Mouse (Mus musculus) neutrophil, adult 65 days (primary cell): ENCODE data around the gene A430005L14Rik. TPM values are rescaled to one million over a fixed set of nuclear protein-coding genes. Genes with fewer than 3 reads are reported as not detected.

Source experiments
- total RNA-seq: library from RNA; stranded (reverse); gene quantifications from 2 replicates; pipeline ENCODE4 v1.2.4, GENCODE M21; 2023

A430005L14Rik gene
- total RNA-seq = 9.8 and 14.2 TPM in 2 replicates

DNA sequence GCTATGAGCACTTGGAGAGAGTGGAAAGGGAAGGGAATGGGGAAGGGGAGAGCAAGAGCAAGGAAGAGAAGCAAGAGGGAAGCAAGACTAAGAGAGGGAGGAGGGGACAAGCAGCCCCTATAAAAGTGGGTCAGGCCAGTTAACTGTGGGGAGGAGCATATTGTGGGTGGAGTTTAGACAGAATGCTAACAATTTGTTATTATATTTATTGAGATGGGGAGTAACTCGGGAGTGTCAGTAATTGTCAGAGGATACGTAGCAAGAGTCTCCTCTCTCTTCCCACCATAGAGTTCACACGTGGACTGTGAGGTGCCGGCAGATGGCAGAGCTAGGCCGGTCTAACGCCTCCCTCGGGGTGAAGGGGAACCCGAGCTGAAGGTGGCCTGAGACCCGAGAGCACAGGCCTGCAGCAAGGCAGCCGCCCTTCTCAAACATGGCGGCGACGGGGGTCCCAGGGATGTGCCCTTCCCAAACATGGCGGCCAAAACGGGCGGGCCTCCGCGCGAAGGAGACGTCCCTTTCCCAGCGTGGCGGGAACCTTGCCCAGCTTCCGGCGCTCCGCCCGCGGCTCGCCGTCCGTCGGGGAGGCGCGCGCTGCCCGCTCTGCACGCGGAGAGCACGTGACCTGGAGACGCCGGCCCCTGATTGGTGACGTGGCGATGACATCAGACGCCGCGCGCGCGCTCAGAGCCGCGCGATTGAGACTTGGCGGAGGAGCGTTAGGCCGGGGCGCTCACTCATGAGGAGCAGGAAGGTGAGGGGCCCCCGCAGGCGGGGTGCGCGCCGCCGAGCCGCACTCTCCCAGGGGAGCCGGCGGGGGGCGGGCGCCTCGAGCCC lies at the start of gene A430005L14Rik:
A430005L14Rik (plus strand) TSS at position 669 of the 837 bp plus-strand sequence.

DNA sequence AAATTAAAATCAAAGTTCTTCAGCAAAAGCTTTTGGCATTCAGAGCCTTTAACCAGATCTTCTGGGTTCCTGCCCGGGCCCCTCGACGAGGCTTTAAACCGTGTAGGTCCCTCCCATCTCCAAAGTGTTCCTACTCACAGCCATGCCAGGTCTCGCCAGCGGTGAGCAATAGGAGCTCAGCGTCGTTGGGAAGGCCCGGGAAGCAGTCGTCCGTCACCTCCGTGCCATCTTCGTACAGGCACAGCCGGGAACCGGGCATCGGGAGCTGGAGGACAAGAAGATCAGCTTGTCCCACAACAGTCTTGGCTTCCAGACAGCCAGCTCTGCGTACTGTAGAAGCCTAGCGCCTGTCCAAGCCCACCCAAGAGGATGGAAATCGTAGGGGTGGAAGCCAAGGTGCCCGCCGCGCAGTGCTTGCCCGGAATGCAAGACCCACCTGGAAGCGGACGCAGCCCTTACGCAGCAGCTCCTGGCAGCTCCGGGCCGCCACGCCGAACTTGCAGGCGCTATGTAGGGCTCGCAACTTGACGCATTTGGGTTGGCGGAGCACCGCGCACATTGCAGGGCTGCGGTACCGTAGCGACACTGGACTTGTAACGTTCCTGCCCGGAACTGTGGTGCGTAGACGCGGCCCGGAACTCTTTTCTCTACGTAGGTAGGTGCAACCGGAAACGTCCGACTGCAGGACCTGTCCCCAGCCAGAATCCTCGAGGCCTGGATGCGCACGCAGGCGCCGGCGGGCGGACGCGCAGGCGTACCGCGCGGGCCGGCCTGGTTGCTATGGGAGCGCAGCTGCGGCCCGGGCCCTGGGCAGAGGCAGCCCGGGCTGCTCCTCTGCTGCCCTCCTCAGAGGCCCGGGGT lies 17.6 kb downstream of the A430005L14Rik start, which contains the start of the genes Dffb and Cep104:
Dffb (minus strand) TSS at position 696 of the 861 bp plus-strand sequence.
Cep104 (plus strand) TSS at position 764 of the 861 bp plus-strand sequence.

Other genes starting within 250 kb of the A430005L14Rik start
- gene Dffb, start 17.9 kb downstream of the A430005L14Rik start, total RNA-seq = 10.7 and 11.3 TPM in 2 replicates
- gene Cep104, start 18.0 kb downstream of the A430005L14Rik start, total RNA-seq = 5.4 and 6.6 TPM in 2 replicates
- 26.1 and 42.1 TPM in 2 replicates for gene Lrrc47, start 54.5 kb downstream of the A430005L14Rik start, total RNA-seq
- 0.18 TPM in 1 of 2 replicates, not detected in the other for gene Smim1, start 69.0 kb downstream of the A430005L14Rik start, total RNA-seq
- gene Ccdc27, start 85.4 kb downstream of the A430005L14Rik start, total RNA-seq = not detected in 2 replicates
- gene Trp73, start 183.0 kb downstream of the A430005L14Rik start, total RNA-seq = not detected in 2 replicates
- 6.6 and 7.9 TPM in 2 replicates for gene Wrap73, start 185.1 kb downstream of the A430005L14Rik start, total RNA-seq
- 157 and 167 TPM in 2 replicates for gene Tprgl, start 203.4 kb downstream of the A430005L14Rik start, total RNA-seq
- 0.41 TPM in 1 of 2 replicates, not detected in the other for gene Megf6, start 213.5 kb downstream of the A430005L14Rik start, total RNA-seq